Mouse (Mus musculus): ENCODE measurements around the gene Clspn. TPM values are rescaled to one million over a fixed set of nuclear protein-coding genes. Genes with fewer than 3 reads are reported as not detected.
A peak's percentile ranks its signal among the peaks of the same experiment; 100 is the strongest.
"Not testable (repeated sequence)": the region's sequence is repeated elsewhere in the genome, so short reads cannot be mapped to it uniquely, and the experiment has no call there.

The Clspn gene
- polyA plus RNA-seq, 1 experiment, result 0.44 TPM

GRCm38 (mm10) chr4:126532827-126533728 lies 23.7 kb upstream of the Clspn start, which contains the start of gene Ago4:
Gene Ago4, minus strand, starts transcription at chr4:126533472.
- 2% methylated on average over 105 of the region's 120 CpGs for WGBS
- peak; percentile 59 for DNase-seq
- TF ChIP-seq POLR2A (IDR thresholded peaks at IDR 0.05; ENCODE audit: borderline replicate concordance, extremely low read depth, low read depth, low read length) (peak; percentile 24; the same call in 1 of the 2 replicates), CTCF (IDR thresholded peaks at IDR 0.05; ENCODE audit: insufficient read depth, low read length) (no peak)
- Histone ChIP-seq H3K4me3 (replicated peaks; ENCODE audit: extremely low read depth, low read depth, low read length) (peak within 1 kb of the TSS; percentile 67), H3K4me1 (ENCODE audit: control insufficient read depth, insufficient read depth, low read length) (peaks cover 8% of the 10 kb centered on the region)

- no peak for TF ChIP-seq CTCF (IDR thresholded peaks at IDR 0.05; ENCODE audit: insufficient read depth, low read length)
- no peak for TF ChIP-seq POLR2A (IDR thresholded peaks at IDR 0.05; ENCODE audit: borderline replicate concordance, extremely low read depth, low read depth, low read length)
- Histone ChIP-seq H3K4me1 (ENCODE audit: control insufficient read depth, insufficient read depth, low read length) (peaks cover 8% of the 10 kb centered on the region), H3K4me3 (replicated peaks; ENCODE audit: extremely low read depth, low read depth, low read length) (peak overlapping the region; percentile 67)
- DNase-seq, result peak; percentile 55
- 9% methylated on average over 7 of the region's 7 CpGs for WGBS
These were observed 23.0 kb upstream of the Clspn start for GRCm38 (mm10) chr4:126533729-126534070.

GRCm38 (mm10) chr4:126535631-126536030 lies 21.1 kb upstream of the Clspn start:
- not testable (repeated sequence) for DNase-seq; H3K4me3 ChIP-seq (replicated peaks; ENCODE audit: extremely low read depth, low read depth, low read length); H3K4me1 ChIP-seq (ENCODE audit: control insufficient read depth, insufficient read depth, low read length)
- WGBS, result 98% methylated on average over 7 of the region's 7 CpGs

- TF ChIP-seq POLR2A (IDR thresholded peaks at IDR 0.05; ENCODE audit: borderline replicate concordance, extremely low read depth, low read depth, low read length), result no peak
- no peak for TF ChIP-seq CTCF (IDR thresholded peaks at IDR 0.05; ENCODE audit: insufficient read depth, low read length)
- peaks cover 4% of the 10 kb centered on the region; the same call in 1 of the 2 replicates for H3K4me1 ChIP-seq (ENCODE audit: control insufficient read depth, insufficient read depth, low read length)
- 56% methylated on average over 5 of the region's 5 CpGs for WGBS
- no peak for DNase-seq
- H3K4me3 ChIP-seq (replicated peaks; ENCODE audit: extremely low read depth, low read depth, low read length), result no peak overlapping the region
These were observed 19.9 kb upstream of the Clspn start for GRCm38 (mm10) chr4:126536865-126537264.

GRCm38 (mm10) chr4:126540487-126541071 lies 16.2 kb upstream of the Clspn start:
- TF ChIP-seq POLR2A (IDR thresholded peaks at IDR 0.05; ENCODE audit: borderline replicate concordance, extremely low read depth, low read depth, low read length), result no peak
- no peak for TF ChIP-seq CTCF (IDR thresholded peaks at IDR 0.05; ENCODE audit: insufficient read depth, low read length)
- H3K4me3 ChIP-seq (replicated peaks; ENCODE audit: extremely low read depth, low read depth, low read length), result no peak overlapping the region
- DNase-seq, result no peak
- H3K4me1 ChIP-seq (ENCODE audit: control insufficient read depth, insufficient read depth, low read length), result no peaks in the 10 kb centered on the region
- WGBS, result 67% methylated on average over 3 of the region's 3 CpGs

GRCm38 (mm10) chr4:126542838-126543237 lies 13.9 kb upstream of the Clspn start:
- no peak for DNase-seq
- WGBS, result 56% methylated on average over 7 of the region's 7 CpGs
- H3K4me1 ChIP-seq (ENCODE audit: control insufficient read depth, insufficient read depth, low read length), result no peaks in the 10 kb centered on the region
- TF ChIP-seq CTCF (IDR thresholded peaks at IDR 0.05; ENCODE audit: insufficient read depth, low read length) (no peak), POLR2A (IDR thresholded peaks at IDR 0.05; ENCODE audit: borderline replicate concordance, extremely low read depth, low read depth, low read length) (no peak)
- H3K4me3 ChIP-seq (replicated peaks; ENCODE audit: extremely low read depth, low read depth, low read length), result no peak overlapping the region

- Histone ChIP-seq H3K4me3 (replicated peaks; ENCODE audit: extremely low read depth, low read depth, low read length) (no peak overlapping the region), H3K4me1 (ENCODE audit: control insufficient read depth, insufficient read depth, low read length) (no peaks in the 10 kb centered on the region)
- TF ChIP-seq CTCF (IDR thresholded peaks at IDR 0.05; ENCODE audit: insufficient read depth, low read length), result no peak
- no peak for TF ChIP-seq POLR2A (IDR thresholded peaks at IDR 0.05; ENCODE audit: borderline replicate concordance, extremely low read depth, low read depth, low read length)
- 84% methylated on average over 1 of the region's 1 CpGs for WGBS
- no peak for DNase-seq
These were observed 11.7 kb upstream of the Clspn start for GRCm38 (mm10) chr4:126545016-126545415.

- Histone ChIP-seq H3K4me1 (ENCODE audit: control insufficient read depth, insufficient read depth, low read length) (no peaks in the 10 kb centered on the region), H3K4me3 (replicated peaks; ENCODE audit: extremely low read depth, low read depth, low read length) (no peak overlapping the region)
- 75% methylated on average over 6 of the region's 7 CpGs for WGBS
- TF ChIP-seq CTCF (IDR thresholded peaks at IDR 0.05; ENCODE audit: insufficient read depth, low read length) (no peak), POLR2A (IDR thresholded peaks at IDR 0.05; ENCODE audit: borderline replicate concordance, extremely low read depth, low read depth, low read length) (no peak)
- DNase-seq, result no peak
These were observed 11.0 kb upstream of the Clspn start for GRCm38 (mm10) chr4:126545703-126546102.

- TF ChIP-seq CTCF (IDR thresholded peaks at IDR 0.05; ENCODE audit: insufficient read depth, low read length) (no peak), POLR2A (IDR thresholded peaks at IDR 0.05; ENCODE audit: borderline replicate concordance, extremely low read depth, low read depth, low read length) (no peak)
- H3K4me3 ChIP-seq (replicated peaks; ENCODE audit: extremely low read depth, low read depth, low read length), result no peak overlapping the region
- 80% methylated on average over 2 of the region's 2 CpGs for WGBS
- no peak for DNase-seq
- H3K4me1 ChIP-seq (ENCODE audit: control insufficient read depth, insufficient read depth, low read length), result no peaks in the 10 kb centered on the region
These were observed 10.6 kb upstream of the Clspn start for GRCm38 (mm10) chr4:126546183-126546582.

- no peak for DNase-seq
- Histone ChIP-seq H3K4me1 (ENCODE audit: control insufficient read depth, insufficient read depth, low read length) (no peaks in the 10 kb centered on the region; the same call in 1 of the 2 replicates), H3K4me3 (replicated peaks; ENCODE audit: extremely low read depth, low read depth, low read length) (no peak overlapping the region)
- TF ChIP-seq CTCF (IDR thresholded peaks at IDR 0.05; ENCODE audit: insufficient read depth, low read length) (no peak), POLR2A (IDR thresholded peaks at IDR 0.05; ENCODE audit: borderline replicate concordance, extremely low read depth, low read depth, low read length) (no peak)
- WGBS, result 68% methylated on average over 7 of the region's 7 CpGs
These were observed 4.6 kb upstream of the Clspn start for GRCm38 (mm10) chr4:126552136-126552535.
